Mouse (Mus musculus): ENCODE measurements around the gene Tmem72.

GRCm38 (mm10) chr6:116679563-116680288 is 37.0 kb downstream of the Tmem72 start:
- TF ChIP-seq CTCF (IDR thresholded peaks at IDR 0.05; ENCODE audit: low read depth) (no peak), EP300 (IDR thresholded peaks at IDR 0.05; ENCODE audit: low read depth) (no peak)

All from liver, embryonic 14.5 days (tissue).